Mouse (Mus musculus) right cerebral cortex, postnatal 25 days (tissue): ENCODE data around the gene B4galnt2.

Experiments
- DNase-seq: peaks from one replicate; pipeline ENCODE4 v3.0.0; 2022

B4galnt2 gene

GRCm38 (mm10) chr11:95838598-95838997 is 76.1 kb downstream of the B4galnt2 start:
- no peak for DNase-seq

- DNase-seq = no peak
These were observed 77.6 kb downstream of the B4galnt2 start, which contains the start of gene Gngt2 for GRCm38 (mm10) chr11:95837059-95837458. Gngt2 (plus strand) TSS chr11:95837216.

- no peak for DNase-seq
These were observed 78.3 kb downstream of the B4galnt2 start for GRCm38 (mm10) chr11:95836433-95836832.

GRCm38 (mm10) chr11:95835832-95836231 is 78.9 kb downstream of the B4galnt2 start:
- no peak for DNase-seq

GRCm38 (mm10) chr11:95834742-95835710 is 79.7 kb downstream of the B4galnt2 start:
- DNase-seq = no peak

GRCm38 (mm10) chr11:95834143-95834667 is 80.5 kb downstream of the B4galnt2 start:
- DNase-seq = no peak

GRCm38 (mm10) chr11:95833631-95834142 is 81.0 kb downstream of the B4galnt2 start:
- DNase-seq = no peak

- DNase-seq = no peak
These were observed 81.6 kb downstream of the B4galnt2 start for GRCm38 (mm10) chr11:95833006-95833570.

GRCm38 (mm10) chr11:95832129-95833005 is 82.3 kb downstream of the B4galnt2 start:
- no peak for DNase-seq

- no peak for DNase-seq
These were observed 83.0 kb downstream of the B4galnt2 start for GRCm38 (mm10) chr11:95831641-95832040.

GRCm38 (mm10) chr11:95831276-95831619 is 83.4 kb downstream of the B4galnt2 start:
- no peak for DNase-seq

GRCm38 (mm10) chr11:95830411-95831275 is 84.0 kb downstream of the B4galnt2 start:
- no peak for DNase-seq

- no peak for DNase-seq
These were observed 85.1 kb downstream of the B4galnt2 start for GRCm38 (mm10) chr11:95829526-95830050.

- no peak for DNase-seq
These were observed 86.3 kb downstream of the B4galnt2 start for GRCm38 (mm10) chr11:95828181-95828964.

GRCm38 (mm10) chr11:95827464-95828085 is 87.1 kb downstream of the B4galnt2 start:
- DNase-seq = no peak

GRCm38 (mm10) chr11:95827168-95827447 is 87.6 kb downstream of the B4galnt2 start:
- no peak for DNase-seq

- no peak for DNase-seq
These were observed 88.1 kb downstream of the B4galnt2 start for GRCm38 (mm10) chr11:95826317-95827167.

GRCm38 (mm10) chr11:95825625-95826024 is 89.1 kb downstream of the B4galnt2 start:
- DNase-seq = no peak

GRCm38 (mm10) chr11:95824877-95825243 is 89.8 kb downstream of the B4galnt2 start:
- DNase-seq = peak; percentile 59
